Mouse (Mus musculus) heart, embryonic 11.5 days (tissue): Measurements from ENCODE around the gene Wasf2. TPM values are rescaled to one million over a fixed set of nuclear protein-coding genes. Genes with fewer than 3 reads are reported as not detected.
A peak's percentile ranks its signal among the peaks of the same experiment; 100 is the strongest.

ENCODE experiments used
- ATAC-seq: fragments of 200-750 bp; cut with Nextera tagmentation; replicated peaks from 2 replicates; pipeline ENCODE4 v1.8.0; 2017; ENCODE audit warnings: moderate library complexity; ENCODE audit not compliant: insufficient number of reproducible peaks, low FRiP score, low TSS enrichment
- H3K27ac ChIP-seq: fragments of 300-500 bp; sonication (generic); 2 replicates; pipeline ENCODE4 v1.5.1; 2014; ENCODE audit warnings: mild to moderate bottlenecking, low read depth, low read length
- H3K27me3 ChIP-seq: fragments of 300-500 bp; sonication (generic); 2 replicates; pipeline ENCODE4 v1.6.1; 2014; ENCODE audit warnings: mild to moderate bottlenecking, low read length, mixed read lengths; ENCODE audit not compliant: control insufficient read depth, insufficient read depth
- H3K36me3 ChIP-seq: fragments of 300-500 bp; sonication (generic); 2 replicates; pipeline ENCODE4 v1.6.1; 2014; ENCODE audit warnings: mild to moderate bottlenecking, low read length, moderate library complexity, mixed read lengths; ENCODE audit not compliant: control insufficient read depth, insufficient read depth
- H3K4me1 ChIP-seq: fragments of 300-500 bp; sonication (generic); 2 replicates; pipeline ENCODE4 v1.6.1; 2014; ENCODE audit warnings: low read length; ENCODE audit not compliant: control insufficient read depth, insufficient read depth
- H3K4me2 ChIP-seq: fragments of 300-500 bp; sonication (generic); 2 replicates; pipeline ENCODE4 v1.6.1; 2014; ENCODE audit warnings: mild to moderate bottlenecking, moderate library complexity
- H3K4me3 ChIP-seq: fragments of 300-500 bp; sonication (generic); 2 replicates; pipeline ENCODE4 v1.5.1; 2014; ENCODE audit warnings: low read depth, low read length
- H3K9ac ChIP-seq: fragments of 300-500 bp; sonication (generic); 2 replicates; pipeline ENCODE4 v1.6.1; 2014; ENCODE audit warnings: mild to moderate bottlenecking, low read depth, low read length, moderate library complexity
- H3K9me3 ChIP-seq: fragments of 300-500 bp; sonication (generic); replicated peaks from 2 replicates; pipeline ENCODE4 v1.6.1; 2016; ENCODE audit warnings: low read length; ENCODE audit not compliant: control insufficient read depth
- WGBS: fragments of 180-500 bp; shearing (Covaris S2); extraction: QIAGEN DNeasy Blood & Tissue Kit; methylation state at CpG from one replicate; pipeline ENCODE4 v1.1.7; 2014; ENCODE audit not compliant: insufficient replicate concordance; 5-methylcytosine and 5-hydroxymethylcytosine counted together
- polyA plus RNA-seq: library from polyadenylated mRNA; unstranded; fragments of >200 nt; fragmentation: Nextera tagmentation; extraction: Ambion mirVana; gene quantifications from 2 replicates; pipeline ENCODE4 v1.2.1, GENCODE M21; 2014

Wasf2 gene
- polyA plus RNA-seq, 1 experiment from 2014 or later: 55.8 TPM

GRCm38 (mm10) chr4:133213268-133213590, 82.9 kb downstream of the Wasf2 start:
- Histone ChIP-seq H3K9ac (no peak overlapping the region), H3K36me3 (no peaks in the 10 kb centered on the region), H3K27ac (no peak overlapping the region), H3K9me3 (no peaks in the 10 kb centered on the region), H3K4me2 (peak overlapping the region; percentile 87), H3K27me3 (peaks cover 40% of the 10 kb centered on the region), H3K4me1 (peaks cover 10% of the 10 kb centered on the region), H3K4me3 (peak overlapping the region; percentile 62)
- no peak for ATAC-seq
- 2% methylated on average over 9 of the region's 9 CpGs for WGBS

DNA sequence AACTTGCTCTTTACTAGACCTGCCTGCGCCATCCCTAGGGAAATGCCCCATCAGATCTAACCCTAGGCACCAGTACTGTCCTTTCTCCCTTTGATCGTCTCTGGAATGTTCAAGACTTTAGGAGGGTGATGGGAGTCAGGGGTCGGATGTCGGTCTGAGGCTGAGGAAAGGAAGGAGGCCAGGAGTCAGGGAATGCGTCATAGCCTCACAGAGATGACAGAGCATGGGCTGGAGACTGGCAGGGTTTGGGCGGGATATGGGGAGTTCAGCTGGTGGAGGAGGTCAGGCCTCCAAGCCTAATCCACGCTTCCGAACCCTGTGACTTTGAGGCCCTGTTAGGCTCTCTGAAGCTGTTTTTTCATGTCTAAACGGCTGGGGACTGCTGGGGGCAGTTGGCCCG, 83.4 kb downstream of the Wasf2 start:
- peaks cover 10% of the 10 kb centered on the region for H3K4me1 ChIP-seq
- no peaks in the 10 kb centered on the region for H3K9me3 ChIP-seq
- no peak overlapping the region for H3K9ac ChIP-seq
- WGBS: 10% methylated on average over 10 of the region's 10 CpGs
- no peak overlapping the region for H3K27ac ChIP-seq
- ATAC-seq: no peak
- H3K36me3 ChIP-seq: no peaks in the 10 kb centered on the region
- H3K4me2 ChIP-seq: peak overlapping the region; percentile 87
- no peak overlapping the region; the same call in 1 of the 2 replicates for H3K4me3 ChIP-seq
- H3K27me3 ChIP-seq: peaks cover 40% of the 10 kb centered on the region

GRCm38 (mm10) chr4:133217641-133218040, 87.3 kb downstream of the Wasf2 start:
- Histone ChIP-seq H3K4me2 (no peak overlapping the region), H3K4me3 (no peak overlapping the region), H3K27me3 (peaks cover 44% of the 10 kb centered on the region), H3K36me3 (no peaks in the 10 kb centered on the region), H3K9me3 (no peaks in the 10 kb centered on the region), H3K27ac (no peak overlapping the region), H3K4me1 (peaks cover 14% of the 10 kb centered on the region), H3K9ac (no peak overlapping the region)
- 5% methylated on average over 5 of the region's 5 CpGs for WGBS
- no peak for ATAC-seq

DNA sequence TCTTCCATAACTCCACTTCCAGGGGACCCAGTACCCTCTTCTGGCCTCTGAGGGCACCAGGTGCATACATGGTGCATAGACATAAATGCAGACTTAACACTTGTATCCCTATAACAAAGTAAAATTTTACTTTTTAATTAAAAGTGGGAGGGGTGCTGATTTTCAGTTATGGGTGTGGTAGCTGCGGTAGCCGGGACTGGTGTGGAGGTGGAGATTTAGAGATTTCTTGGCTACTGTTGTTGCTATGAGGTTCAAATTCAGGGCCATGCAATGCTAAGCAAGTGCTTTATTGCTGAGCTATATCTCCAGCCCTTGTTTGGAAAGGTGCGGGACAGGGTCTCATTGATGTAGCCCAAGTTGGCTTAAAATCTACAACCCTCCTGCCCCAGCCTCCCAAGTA, 88.4 kb downstream of the Wasf2 start:
- ATAC-seq: no peak
- H3K27me3 ChIP-seq: peaks cover 37% of the 10 kb centered on the region

DNA sequence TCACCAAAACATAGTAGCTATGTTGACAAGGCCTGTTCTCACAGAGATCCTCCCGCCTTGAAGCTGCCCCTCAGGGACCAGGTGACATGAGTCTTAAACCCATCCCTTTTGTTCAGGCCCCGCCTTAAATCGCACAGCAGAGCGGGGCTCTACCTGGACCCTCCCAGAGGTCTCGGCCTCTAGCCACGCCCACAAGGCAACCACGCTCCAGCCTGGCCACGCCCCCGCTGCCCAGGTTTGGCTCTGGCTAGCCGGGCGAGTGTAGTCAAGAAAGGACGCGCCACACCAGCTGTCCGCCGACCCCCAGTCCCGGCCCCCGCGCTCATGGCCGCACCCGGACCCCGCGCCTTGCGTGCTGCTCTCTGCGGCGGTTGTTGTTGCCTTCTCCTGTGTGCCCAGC, 90.4 kb downstream of the Wasf2 start:
- Histone ChIP-seq H3K4me2 (peak overlapping the region; percentile 74), H3K36me3 (no peaks in the 10 kb centered on the region), H3K9ac (peak overlapping the region; percentile 47; the same call in 1 of the 2 replicates), H3K9me3 (no peaks in the 10 kb centered on the region), H3K4me1 (peaks cover 4% of the 10 kb centered on the region; the same call in 1 of the 2 replicates), H3K27ac (no peak overlapping the region), H3K27me3 (peaks cover 35% of the 10 kb centered on the region), H3K4me3 (peak overlapping the region; percentile 35)
- no peak for ATAC-seq
- WGBS: 1% methylated on average over 25 of the region's 25 CpGs

More for the DNA sequence above, 88.4 kb downstream of the Wasf2 start:
- Histone ChIP-seq H3K36me3 (no peaks in the 10 kb centered on the region), H3K27ac (no peak overlapping the region), H3K4me2 (no peak overlapping the region), H3K4me3 (no peak overlapping the region), H3K4me1 (peaks cover 4% of the 10 kb centered on the region; the same call in 1 of the 2 replicates), H3K9ac (no peak overlapping the region), H3K9me3 (no peaks in the 10 kb centered on the region)
- WGBS: 88% methylated on average over 3 of the region's 3 CpGs

DNA sequence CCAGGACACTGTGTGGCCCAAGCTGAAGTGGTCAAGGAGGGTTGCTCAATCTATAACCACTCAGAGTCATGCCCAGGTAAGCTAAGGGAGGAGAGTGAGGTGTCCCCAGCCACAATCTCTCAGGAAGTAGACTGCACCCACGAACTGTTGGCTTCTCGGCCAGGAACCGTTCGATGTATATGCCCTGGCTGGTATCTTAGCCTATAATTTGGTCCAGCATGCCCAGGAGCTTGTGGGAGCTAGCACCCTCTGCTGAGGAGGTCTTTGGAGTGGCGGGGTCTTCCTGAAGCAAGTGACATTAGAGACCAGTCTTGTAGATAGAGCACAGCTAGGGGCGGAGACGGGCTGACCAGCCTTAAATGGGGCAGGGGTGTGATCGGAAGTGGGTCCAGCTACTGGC, 91.4 kb downstream of the Wasf2 start:
- H3K4me1 ChIP-seq: peaks cover 4% of the 10 kb centered on the region; the same call in 1 of the 2 replicates
- no peak overlapping the region for H3K27ac ChIP-seq
- no peak overlapping the region for H3K4me2 ChIP-seq
- H3K4me3 ChIP-seq: no peak overlapping the region
- ATAC-seq: no peak
- 72% methylated on average over 8 of the region's 8 CpGs for WGBS
- H3K36me3 ChIP-seq: no peaks in the 10 kb centered on the region
- no peak overlapping the region for H3K9ac ChIP-seq
- H3K9me3 ChIP-seq: no peaks in the 10 kb centered on the region
- H3K27me3 ChIP-seq: peaks cover 35% of the 10 kb centered on the region

GRCm38 (mm10) chr4:133223875-133224274, 93.6 kb downstream of the Wasf2 start:
- Histone ChIP-seq H3K9me3 (no peaks in the 10 kb centered on the region), H3K4me3 (no peak overlapping the region), H3K27ac (no peak overlapping the region), H3K4me2 (no peak overlapping the region), H3K36me3 (no peaks in the 10 kb centered on the region), H3K4me1 (peaks cover 4% of the 10 kb centered on the region; the same call in 1 of the 2 replicates), H3K9ac (no peak overlapping the region), H3K27me3 (peaks cover 35% of the 10 kb centered on the region)
- ATAC-seq: no peak
- WGBS: 61% methylated on average over 5 of the region's 5 CpGs

GRCm38 (mm10) chr4:133226073-133226472, 95.8 kb downstream of the Wasf2 start:
- Histone ChIP-seq H3K4me3 (no peak overlapping the region), H3K9me3 (no peaks in the 10 kb centered on the region), H3K4me2 (no peak overlapping the region), H3K27me3 (peaks cover 21% of the 10 kb centered on the region), H3K9ac (no peak overlapping the region), H3K4me1 (no peaks in the 10 kb centered on the region), H3K27ac (no peak overlapping the region), H3K36me3 (no peaks in the 10 kb centered on the region)
- 68% methylated on average over 10 of the region's 10 CpGs for WGBS
- ATAC-seq: no peak

DNA sequence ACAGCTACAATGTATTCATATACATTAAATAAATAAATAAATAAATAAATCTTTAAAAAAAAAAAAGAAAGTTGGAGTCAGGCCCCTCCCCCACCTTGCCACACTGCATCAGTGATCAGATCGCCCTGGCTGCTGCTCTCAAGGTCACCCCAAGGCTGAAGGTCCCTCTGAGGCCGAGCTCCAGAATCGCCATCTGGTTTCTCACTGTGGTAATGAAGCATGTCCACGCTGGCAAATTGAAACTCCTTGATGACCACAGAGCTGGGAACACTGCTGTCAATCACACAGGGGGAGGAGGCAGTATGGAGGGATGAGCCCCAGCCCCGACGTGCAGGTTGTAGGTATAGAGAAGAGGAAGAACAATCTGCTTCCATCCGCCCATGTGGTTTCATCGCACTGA, 97.3 kb downstream of the Wasf2 start:
- WGBS: 68% methylated on average over 8 of the region's 8 CpGs
- H3K9me3 ChIP-seq: no peaks in the 10 kb centered on the region
- H3K27ac ChIP-seq: no peak overlapping the region
- no peak overlapping the region for H3K4me3 ChIP-seq
- peaks cover 7% of the 10 kb centered on the region; the same call in 1 of the 2 replicates for H3K27me3 ChIP-seq
- no peak overlapping the region for H3K4me2 ChIP-seq
- no peaks in the 10 kb centered on the region for H3K36me3 ChIP-seq
- H3K9ac ChIP-seq: no peak overlapping the region
- no peak for ATAC-seq
- H3K4me1 ChIP-seq: no peaks in the 10 kb centered on the region
